Mouse (Mus musculus): ENCODE data around the gene Slc12a9.

The Slc12a9 gene

GRCm38 (mm10) chr5:137307071-137307912 lies 26.1 kb downstream of the Slc12a9 start, which contains the start of gene Srrt:
TSS of gene Srrt (minus strand) at chr5:137307674.
- DNase-seq: peak; percentile 90 to 93

- DNase-seq: no peak
These were observed 26.9 kb downstream of the Slc12a9 start for GRCm38 (mm10) chr5:137306439-137307005.

- no peak for DNase-seq
These were observed 27.6 kb downstream of the Slc12a9 start for GRCm38 (mm10) chr5:137305822-137306221.

- DNase-seq: no peak
These were observed 28.6 kb downstream of the Slc12a9 start for GRCm38 (mm10) chr5:137304816-137305215.

GRCm38 (mm10) chr5:137304165-137304564 lies 29.2 kb downstream of the Slc12a9 start:
- DNase-seq: no peak

- no peak for DNase-seq
These were observed 29.8 kb downstream of the Slc12a9 start for GRCm38 (mm10) chr5:137303609-137304008.

GRCm38 (mm10) chr5:137301253-137301652 lies 32.1 kb downstream of the Slc12a9 start:
- peak in 1 of 2 experiments; percentile 47 for DNase-seq

- DNase-seq: no peak
These were observed 34.2 kb downstream of the Slc12a9 start for GRCm38 (mm10) chr5:137299240-137299639.

GRCm38 (mm10) chr5:137297126-137297525 lies 36.3 kb downstream of the Slc12a9 start:
- DNase-seq: no peak

GRCm38 (mm10) chr5:137295712-137296111 lies 37.7 kb downstream of the Slc12a9 start:
- no peak for DNase-seq

DNA sequence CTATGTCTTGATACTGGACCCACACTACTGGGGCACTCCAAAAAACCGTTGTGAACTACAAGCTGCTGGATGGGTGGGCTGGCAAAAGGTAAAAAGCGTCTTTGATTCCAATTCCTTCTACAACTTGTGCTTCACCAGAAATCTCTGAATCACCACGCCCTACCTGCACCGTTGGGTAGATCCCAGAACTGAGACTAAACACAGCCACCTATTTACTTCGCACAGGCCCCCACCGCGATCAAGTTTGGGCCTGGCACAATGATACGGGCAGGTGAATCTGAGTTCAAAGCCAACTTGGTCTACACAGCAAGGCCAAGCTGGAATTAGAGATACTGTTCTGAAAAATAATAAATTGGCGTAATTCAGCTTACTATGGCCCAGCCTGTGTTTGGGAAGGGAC lies 38.1 kb downstream of the Slc12a9 start:
- DNase-seq: no peak

GRCm38 (mm10) chr5:137294744-137295093 lies 38.7 kb downstream of the Slc12a9 start:
- no peak for DNase-seq

GRCm38 (mm10) chr5:137293839-137294743 lies 39.3 kb downstream of the Slc12a9 start, which contains the start of gene Ufsp1:
TSS of gene Ufsp1 (plus strand) at chr5:137294629.
- peak; percentile 95 to 96 for DNase-seq

DNA sequence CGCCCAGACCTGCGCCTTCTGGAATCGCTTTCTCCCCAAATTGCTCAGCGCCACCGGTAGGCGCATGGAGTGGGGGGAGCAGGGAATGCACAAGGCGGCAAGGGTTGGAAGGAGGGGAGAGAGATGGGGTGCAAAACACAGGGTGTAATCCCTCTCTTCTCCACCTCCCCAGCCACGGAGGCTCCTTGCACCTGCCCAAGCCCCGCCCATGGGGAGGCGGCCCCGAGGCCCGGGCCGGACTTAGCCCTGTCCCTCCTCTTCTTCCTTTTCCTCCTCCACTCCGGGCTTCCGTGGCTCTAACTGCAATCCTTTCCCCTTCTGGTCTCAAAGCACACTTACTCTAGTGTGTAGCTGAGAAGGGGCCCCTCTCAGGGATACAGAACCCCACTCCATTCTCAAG lies 40.1 kb downstream of the Slc12a9 start:
- DNase-seq: peak; percentile 90 to 91

GRCm38 (mm10) chr5:137291381-137291926 lies 41.9 kb downstream of the Slc12a9 start:
- DNase-seq: no peak

DNA sequence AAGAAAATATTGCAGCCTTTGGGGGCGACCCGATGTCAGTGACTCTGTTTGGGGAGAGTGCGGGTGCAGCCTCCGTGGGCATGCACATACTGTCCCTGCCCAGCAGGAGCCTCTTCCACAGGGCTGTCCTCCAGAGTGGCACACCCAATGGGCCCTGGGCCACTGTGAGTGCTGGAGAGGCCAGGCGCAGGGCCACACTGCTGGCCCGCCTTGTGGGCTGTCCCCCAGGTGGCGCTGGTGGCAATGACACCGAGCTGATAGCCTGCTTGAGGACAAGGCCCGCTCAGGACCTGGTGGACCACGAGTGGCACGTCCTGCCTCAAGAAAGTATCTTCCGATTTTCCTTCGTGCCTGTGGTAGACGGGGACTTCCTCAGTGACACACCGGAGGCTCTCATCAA lies 42.7 kb downstream of the Slc12a9 start:
- DNase-seq: peak in 1 of 2 experiments; percentile 73

GRCm38 (mm10) chr5:137289591-137290365 lies 43.6 kb downstream of the Slc12a9 start:
- no peak for DNase-seq

DNA sequence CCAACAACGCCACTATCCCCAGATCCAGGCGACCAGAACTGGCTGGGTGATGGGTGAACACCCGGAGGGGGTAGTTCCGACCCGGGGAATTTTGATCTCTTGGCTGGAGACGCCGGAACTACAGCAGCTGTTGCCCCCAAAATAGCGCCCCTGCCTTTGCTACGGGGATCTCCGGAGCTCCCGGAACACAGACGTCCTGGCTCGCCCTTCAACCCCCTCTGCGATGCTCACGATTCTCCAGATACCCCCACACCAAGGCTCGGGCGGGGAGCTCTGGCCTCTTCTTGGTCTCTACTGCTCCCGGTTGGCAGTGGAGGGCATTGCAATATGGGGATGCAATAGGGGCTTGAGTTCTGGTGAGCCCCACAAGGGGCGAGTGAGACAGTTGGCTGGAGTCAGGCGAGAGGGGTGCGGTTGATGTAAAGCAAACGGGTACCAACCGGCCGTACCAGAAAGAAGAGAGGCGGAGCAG lies 44.4 kb downstream of the Slc12a9 start:
- DNase-seq: no peak

GRCm38 (mm10) chr5:137287953-137288743 lies 45.2 kb downstream of the Slc12a9 start:
- DNase-seq: no peak

GRCm38 (mm10) chr5:137287032-137287952 lies 46.1 kb downstream of the Slc12a9 start, which contains the start of gene Ache:
TSS of gene Ache (plus strand) at chr5:137287519.
- no peak for DNase-seq

All from kidney, adult 8-10 months (tissue).